Mouse (Mus musculus) brown adipose tissue, adult 24 weeks (tissue): ENCODE results near the gene Vps35l. TPM values are rescaled to one million over a fixed set of nuclear protein-coding genes. Genes with fewer than 3 reads are reported as not detected.

Experiments used
- H3K27ac ChIP-seq: fragments of 200-500 bp; replicated peaks from 2 replicates; pipeline ENCODE4 v1.5.1; 2012; ENCODE audit warnings: low read depth, mild to moderate bottlenecking, low read length
- H3K4me1 ChIP-seq: fragments of 200-500 bp; 2 replicates; pipeline ENCODE4 v1.6.1; 2012; ENCODE audit warnings: low read length, mixed read lengths; ENCODE audit not compliant: control insufficient read depth, insufficient read depth, insufficient read length
- H3K4me3 ChIP-seq: fragments of 200-500 bp; 2 replicates; pipeline ENCODE4 v1.5.1; 2012; ENCODE audit warnings: low read depth, mild to moderate bottlenecking, low read length, moderate library complexity; ENCODE audit not compliant: insufficient read depth
- polyA plus RNA-seq: library from polyadenylated mRNA; stranded (reverse); fragments of >200 nt; gene quantifications from 2 replicates; pipeline ENCODE4 v1.2.4, GENCODE M21; 2012; ENCODE audit not compliant: missing spikeins, insufficient read depth, insufficient read length

Gene Vps35l
- polyA plus RNA-seq, 1 experiment = 39.6 TPM

DNA sequence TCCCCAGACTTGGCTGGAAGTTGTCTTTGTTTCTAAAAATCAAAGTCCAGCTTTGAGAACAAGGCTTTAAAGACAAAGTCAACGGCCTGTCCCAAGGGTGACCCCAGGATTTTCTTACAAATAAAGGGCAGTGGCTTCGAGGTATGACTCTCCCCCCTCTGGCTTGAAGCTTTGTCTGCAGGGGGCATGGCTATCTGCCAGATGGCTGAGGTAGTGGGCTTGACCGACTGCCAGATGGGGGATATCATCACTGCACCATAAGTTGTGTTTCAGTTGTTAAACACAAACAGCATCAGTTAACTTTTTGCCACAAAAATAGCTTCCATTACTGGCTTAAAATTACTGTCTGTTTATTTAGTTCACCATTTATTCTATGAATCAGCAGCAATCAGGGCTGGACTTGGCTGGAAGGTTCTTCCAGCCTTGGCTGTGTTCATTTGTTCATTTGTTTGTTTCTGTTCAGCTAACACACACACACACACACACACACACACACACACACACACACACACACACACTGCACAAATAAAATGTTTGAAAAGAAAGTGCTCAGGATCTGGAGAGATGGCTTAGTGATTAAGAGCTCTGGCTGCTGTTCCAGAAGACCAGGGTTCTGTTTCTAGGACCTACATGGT, 149.1 kb downstream of the Vps35l start:
- Histone ChIP-seq H3K4me3 (no peak overlapping the region), H3K4me1 (no peaks in the 10 kb centered on the region), H3K27ac (no peak overlapping the region; the same call in 1 of the 2 replicates)

Other genes starting within 250 kb of the Vps35l start
- 7.4 and 7.8 TPM in 2 replicates for gene Itpripl2, start 248.3 kb upstream of the Vps35l start, polyA plus RNA-seq
- gene Coq7, start 206.9 kb upstream of the Vps35l start, polyA plus RNA-seq = 172 and 271 TPM in 2 replicates
- 2.3 and 2.5 TPM in 2 replicates for gene Tmc7, start 155.5 kb upstream of the Vps35l start, polyA plus RNA-seq
- 0.36 and 0.50 TPM in 2 replicates for gene Tmc5, start 142.9 kb upstream of the Vps35l start, polyA plus RNA-seq
- gene Gde1, start 34.4 kb upstream of the Vps35l start, polyA plus RNA-seq = 174 and 183 TPM in 2 replicates
- gene Ccp110, start 27.7 kb upstream of the Vps35l start, polyA plus RNA-seq = 1.0 and 1.3 TPM in 2 replicates
- 1.3 and 3.8 TPM in 2 replicates for gene Iqck, start 115.5 kb downstream of the Vps35l start, polyA plus RNA-seq
- 21.2 TPM in 2 replicates for gene Knop1, start 116.0 kb downstream of the Vps35l start, polyA plus RNA-seq